Mouse (Mus musculus): ENCODE data around the gene Hnrnpf.

GRCm38 (mm10) chr6:117874621-117875281 is 25.4 kb upstream of the Hnrnpf start:
- no peak for TF ChIP-seq EP300 (optimal IDR thresholded peaks at IDR 0.05)
- no peak for TF ChIP-seq CTCF (IDR thresholded peaks at IDR 0.05; ENCODE audit: low read depth)
